Mouse (Mus musculus) urinary bladder, postnatal 25 days (tissue): ENCODE results near the gene Gdf7.

Experiments used
- DNase-seq: peaks from one replicate; pipeline ENCODE4 v3.0.0; 2022; ENCODE audit warnings: low spot score

The Gdf7 gene

GRCm38 (mm10) chr12:8301841-8302431, at the start of gene Gdf7:
Gene Gdf7, minus strand, starts transcription at chr12:8301954.
- DNase-seq = no peak

GRCm38 (mm10) chr12:8351025-8351903, 49.5 kb upstream of the Gdf7 start:
- DNase-seq = no peak

GRCm38 (mm10) chr12:8348733-8349513, 47.2 kb upstream of the Gdf7 start:
- DNase-seq = no peak

- DNase-seq = no peak
Measured at GRCm38 (mm10) chr12:8347746-8348462, 46.1 kb upstream of the Gdf7 start.

GRCm38 (mm10) chr12:8345539-8345938, 43.8 kb upstream of the Gdf7 start:
- no peak for DNase-seq

- no peak for DNase-seq
Measured at GRCm38 (mm10) chr12:8344897-8345296, 43.1 kb upstream of the Gdf7 start.

GRCm38 (mm10) chr12:8343381-8343780, 41.6 kb upstream of the Gdf7 start:
- DNase-seq = no peak

GRCm38 (mm10) chr12:8341008-8341407, 39.3 kb upstream of the Gdf7 start:
- DNase-seq = no peak

GRCm38 (mm10) chr12:8339591-8340319, 38.0 kb upstream of the Gdf7 start:
- DNase-seq = no peak

GRCm38 (mm10) chr12:8338918-8339317, 37.2 kb upstream of the Gdf7 start:
- DNase-seq = no peak

GRCm38 (mm10) chr12:8338491-8338890, 36.7 kb upstream of the Gdf7 start:
- DNase-seq = no peak

- DNase-seq = no peak
Measured at GRCm38 (mm10) chr12:8337286-8338060, 35.7 kb upstream of the Gdf7 start.

GRCm38 (mm10) chr12:8336601-8337285, 35.0 kb upstream of the Gdf7 start:
- DNase-seq = no peak

- no peak for DNase-seq
Measured at GRCm38 (mm10) chr12:8335503-8335902, 33.7 kb upstream of the Gdf7 start.

GRCm38 (mm10) chr12:8334261-8334660, 32.5 kb upstream of the Gdf7 start:
- no peak for DNase-seq

- DNase-seq = no peak
Measured at GRCm38 (mm10) chr12:8333617-8334016, 31.9 kb upstream of the Gdf7 start.

GRCm38 (mm10) chr12:8332174-8332542, 30.4 kb upstream of the Gdf7 start:
- DNase-seq = no peak

- peak; percentile 27 for DNase-seq
Measured at GRCm38 (mm10) chr12:8331489-8332173, 29.9 kb upstream of the Gdf7 start.

- no peak for DNase-seq
Measured at GRCm38 (mm10) chr12:8329236-8329635, 27.5 kb upstream of the Gdf7 start.
